Mouse (Mus musculus) heart, adult 8-10 months (tissue): Measurements from ENCODE around the gene Abcg4. TPM values are rescaled to one million over a fixed set of nuclear protein-coding genes. Genes with fewer than 3 reads are reported as not detected.
"Not testable (repeated sequence)": the region's sequence is repeated elsewhere in the genome, so short reads cannot be mapped to it uniquely, and the experiment has no call there.

Experiments used
- DNase-seq: peaks from one replicate; pipeline ENCODE4 v3.0.0; 2022; ENCODE audit warnings: low spot score
- total RNA-seq, 4 experiments: library from RNA; stranded (reverse); gene quantifications; 2 replicates each; pipeline ENCODE4 v1.2.4; 2022

Gene Abcg4
- 1 to 10 TPM in 1 of 4 experiments, under 1 TPM in 3; 0.30 to 1.5 (median 0.52) TPM for total RNA-seq

DNA sequence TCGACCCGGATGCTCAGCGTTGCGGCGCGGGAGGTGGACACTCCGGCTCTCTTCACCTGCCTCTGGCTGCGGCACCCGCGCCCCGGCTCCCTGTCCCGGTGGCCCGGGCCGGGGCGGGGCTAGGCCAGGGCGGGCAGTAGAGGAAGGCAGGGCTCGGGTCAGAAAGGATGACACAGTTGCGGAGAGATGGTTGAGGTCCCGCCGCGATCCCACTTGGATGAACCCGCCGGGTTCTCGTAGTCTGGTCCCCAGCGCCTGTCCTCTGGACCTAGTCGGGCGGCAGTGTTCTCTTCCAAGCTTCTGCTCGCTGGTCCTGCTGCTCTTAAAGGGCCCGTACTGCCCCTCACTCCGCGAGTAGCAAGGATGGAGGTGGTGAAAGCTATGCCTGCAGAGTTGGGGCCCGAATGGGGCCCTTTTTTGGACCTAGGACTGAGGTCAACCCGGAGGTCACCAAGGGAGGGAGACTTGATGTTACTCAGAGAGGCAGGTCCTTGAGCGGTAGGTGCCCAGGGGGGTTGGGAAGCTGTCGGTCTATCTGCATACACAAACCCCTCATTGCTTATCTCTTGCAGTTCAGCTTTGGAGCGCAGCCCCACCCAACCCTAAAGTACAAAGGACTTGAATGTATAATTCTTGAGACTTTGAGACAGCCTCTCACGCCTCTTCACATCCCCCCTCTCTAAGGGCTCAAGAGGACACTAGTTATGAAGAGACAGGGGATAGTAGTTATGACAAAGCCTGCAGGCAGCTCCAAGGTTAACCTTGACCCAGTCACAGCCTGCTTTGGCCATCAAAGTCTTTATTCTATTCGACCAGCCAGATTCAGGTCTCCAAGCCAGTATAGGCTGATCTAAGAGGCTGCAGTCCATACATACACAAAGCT is at the start of gene Abcg4:
Abcg4 (minus strand) TSS at position 540 of the 883 bp plus-strand sequence.
- no peak for DNase-seq

DNA sequence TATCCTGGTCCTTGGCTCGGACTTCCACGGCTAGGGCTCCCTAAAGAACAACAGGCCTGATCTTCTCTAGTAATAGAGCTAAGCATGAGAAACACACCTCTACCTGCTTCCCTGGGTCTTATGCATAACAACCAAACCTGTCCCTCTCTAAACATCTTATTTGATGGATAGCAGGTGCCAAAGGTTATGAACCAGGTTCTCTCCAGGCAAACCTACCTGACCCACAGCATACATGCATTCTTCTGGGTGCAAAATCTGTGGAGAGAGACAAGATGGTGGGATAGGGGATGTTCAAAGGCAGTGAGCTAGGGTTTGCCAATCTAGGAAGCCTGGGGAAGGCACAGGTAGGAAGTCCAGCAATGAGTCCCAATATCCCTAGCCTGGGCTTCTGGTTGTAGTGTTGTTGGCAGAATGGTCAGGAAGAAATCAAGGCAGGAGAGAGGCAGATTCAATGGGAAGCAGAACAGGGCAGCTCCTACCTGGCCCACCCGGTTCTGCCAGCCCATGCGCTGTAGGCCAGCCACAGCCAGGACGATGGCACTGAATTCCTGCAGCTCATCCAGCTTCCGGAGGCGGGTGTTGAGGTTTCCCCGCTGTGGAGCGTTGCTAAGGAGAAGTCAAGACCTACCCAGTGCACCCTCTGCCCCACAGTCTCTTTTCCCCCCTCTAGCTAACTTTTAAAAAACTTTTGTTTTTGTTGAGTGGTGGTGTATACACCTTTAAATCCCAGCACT is 49.2 kb upstream of the Abcg4 start:
- DNase-seq = no peak

- DNase-seq = no peak
Observed at GRCm38 (mm10) chr9:44336964-44337363, 48.5 kb upstream of the Abcg4 start.

DNA sequence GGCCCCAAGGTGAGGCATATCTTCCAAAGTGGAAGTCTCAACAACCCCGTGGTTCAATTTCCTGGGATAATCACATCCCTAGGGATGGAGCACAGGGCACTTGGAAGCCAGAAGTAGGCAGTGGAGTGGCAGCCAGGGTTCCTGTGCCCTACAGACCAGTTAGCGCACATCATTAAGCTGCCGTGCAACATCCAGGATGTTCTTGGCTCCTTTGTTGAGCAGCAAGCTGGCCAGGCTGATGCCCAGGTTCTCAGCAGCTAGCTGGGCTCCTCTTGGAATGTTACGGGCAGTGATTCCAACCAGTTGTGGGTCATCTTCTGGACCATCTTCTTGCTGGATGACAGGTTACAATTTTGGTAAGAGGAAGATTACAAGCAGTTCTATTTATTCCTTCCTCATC is 48.1 kb upstream of the Abcg4 start:
- not testable (repeated sequence) for DNase-seq

GRCm38 (mm10) chr9:44336093-44336406 is 47.6 kb upstream of the Abcg4 start:
- DNase-seq = no peak

DNA sequence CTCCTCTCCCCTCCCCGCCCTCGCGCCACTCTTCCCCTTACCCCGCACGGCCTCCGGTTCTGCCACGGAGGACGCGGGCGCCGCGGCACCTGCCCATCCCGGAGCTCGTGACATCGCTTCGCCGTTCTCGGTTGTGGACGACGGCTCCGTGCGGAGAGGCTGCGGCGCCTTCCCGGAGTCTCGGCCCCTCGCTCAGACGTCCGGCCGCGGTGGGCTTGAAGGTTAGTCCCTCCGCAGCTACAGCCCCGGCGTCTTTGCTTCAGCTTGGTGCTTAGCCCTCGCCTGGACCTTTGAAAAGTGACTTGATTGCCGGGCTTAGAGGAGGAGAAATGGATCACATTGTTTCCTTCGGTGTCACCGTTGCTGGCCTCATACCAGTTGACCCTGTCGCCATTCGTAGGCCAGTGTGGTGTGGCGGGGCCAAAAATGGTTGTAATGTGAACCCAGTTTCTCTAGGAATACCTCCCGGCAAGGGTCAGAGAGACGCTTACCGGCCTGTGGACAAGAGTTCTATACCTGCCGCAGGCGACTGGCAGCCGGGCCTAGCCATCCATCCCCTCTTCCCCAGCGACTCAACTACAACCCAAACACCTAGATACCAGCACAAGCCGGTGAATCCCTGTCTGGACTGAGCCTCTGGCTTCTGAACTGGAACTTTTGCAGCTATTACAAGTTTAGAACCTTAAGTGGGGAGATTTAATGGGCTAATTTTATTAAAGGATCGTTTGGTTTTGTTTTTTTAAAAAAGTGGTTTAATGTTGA is 47.1 kb upstream of the Abcg4 start:
- peak; percentile 18 for DNase-seq

DNA sequence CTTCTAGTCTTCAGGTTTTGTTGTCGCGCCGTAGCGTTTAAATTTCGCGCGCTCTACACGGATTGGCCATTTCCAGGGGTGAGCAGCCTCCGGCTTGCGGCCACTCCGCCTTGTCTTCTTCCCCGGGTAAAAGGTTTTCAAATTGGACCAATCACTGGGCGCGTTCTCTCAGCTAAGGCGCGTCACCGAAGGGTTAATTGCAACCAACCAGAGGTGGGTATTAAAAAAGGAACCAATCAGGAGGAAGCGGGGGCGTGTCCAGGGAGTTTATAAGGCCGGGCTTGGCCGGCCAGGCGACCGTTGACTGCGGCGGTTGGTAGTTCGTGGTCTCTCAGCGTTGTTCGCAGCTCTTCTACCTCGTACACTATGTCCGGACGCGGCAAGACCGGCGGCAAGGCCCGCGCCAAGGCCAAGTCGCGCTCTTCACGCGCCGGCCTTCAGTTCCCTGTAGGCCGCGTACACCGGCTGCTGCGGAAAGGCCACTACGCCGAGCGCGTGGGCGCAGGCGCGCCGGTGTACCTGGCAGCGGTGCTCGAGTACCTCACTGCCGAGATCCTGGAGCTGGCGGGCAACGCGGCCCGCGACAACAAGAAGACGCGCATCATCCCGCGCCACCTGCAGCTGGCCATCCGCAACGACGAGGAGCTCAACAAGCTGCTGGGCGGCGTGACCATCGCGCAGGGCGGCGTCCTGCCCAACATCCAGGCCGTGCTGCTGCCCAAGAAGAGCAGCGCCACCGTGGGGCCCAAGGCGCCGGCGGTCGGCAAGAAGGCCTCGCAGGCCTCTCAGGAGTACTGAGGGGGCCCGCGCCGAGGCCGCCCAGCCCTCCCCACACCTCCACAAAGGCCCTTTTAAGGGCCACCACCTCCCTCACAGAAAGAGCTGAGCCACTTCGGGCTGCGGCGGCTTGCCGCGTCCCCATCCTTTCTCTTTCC is 46.2 kb upstream of the Abcg4 start, which contains the start of gene H2afx:
H2afx (plus strand) TSS at position 299 of the 935 bp plus-strand sequence.
- DNase-seq = peak; percentile 100

DNA sequence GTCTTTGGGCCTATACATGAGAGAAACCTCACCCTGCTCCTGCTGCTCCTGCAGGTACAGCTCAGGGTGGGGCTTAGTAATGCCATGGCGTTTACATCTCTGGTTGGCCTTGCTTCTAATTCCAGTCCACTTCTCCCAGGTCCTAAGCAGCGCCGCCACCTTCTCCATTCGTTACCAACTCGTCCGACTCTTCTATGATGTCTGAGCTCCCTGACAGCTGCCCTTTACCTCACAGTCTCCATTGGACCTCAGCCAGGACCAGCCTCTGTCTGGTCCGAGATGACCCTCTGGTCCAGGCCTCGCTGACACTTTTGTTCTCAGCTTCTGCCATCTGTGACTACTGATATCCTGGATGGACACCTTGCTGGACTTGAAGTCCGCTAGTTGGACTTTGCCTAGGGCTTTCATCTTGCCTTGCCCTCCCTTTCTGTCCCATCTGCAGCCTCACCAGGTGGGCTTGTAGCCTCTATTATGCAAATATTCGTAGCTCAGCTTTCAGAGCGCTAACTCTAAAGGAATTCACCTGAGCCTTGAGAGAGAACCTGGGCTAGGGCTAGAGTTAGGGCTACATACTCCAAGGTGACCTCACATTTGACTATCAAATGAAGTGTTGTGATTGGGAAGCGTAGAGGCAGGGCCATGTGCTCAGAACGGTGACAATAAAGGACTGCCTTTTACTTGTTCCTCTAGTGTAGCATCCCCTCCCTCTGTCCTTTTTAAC is 44.7 kb upstream of the Abcg4 start:
- no peak for DNase-seq

- DNase-seq = no peak
Observed at GRCm38 (mm10) chr9:44330736-44331135, 42.3 kb upstream of the Abcg4 start.

DNA sequence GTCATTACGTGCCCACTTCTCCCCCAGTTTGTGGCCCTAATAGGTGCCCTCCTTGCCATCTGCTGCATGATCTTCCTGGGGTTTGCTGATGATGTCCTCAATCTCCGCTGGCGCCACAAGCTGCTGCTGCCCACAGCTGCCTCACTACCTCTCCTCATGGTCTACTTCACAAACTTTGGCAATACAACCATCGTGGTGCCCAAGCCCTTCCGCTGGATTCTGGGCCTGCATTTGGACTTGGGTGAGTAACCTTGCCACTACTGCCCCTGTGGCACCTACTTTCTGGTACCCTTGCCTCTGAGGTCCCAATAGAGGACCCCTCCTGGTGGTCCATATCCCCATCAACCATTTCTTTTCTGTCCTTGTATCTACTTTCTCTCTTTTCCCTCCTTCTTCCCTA is 39.5 kb upstream of the Abcg4 start:
- no peak for DNase-seq

DNA sequence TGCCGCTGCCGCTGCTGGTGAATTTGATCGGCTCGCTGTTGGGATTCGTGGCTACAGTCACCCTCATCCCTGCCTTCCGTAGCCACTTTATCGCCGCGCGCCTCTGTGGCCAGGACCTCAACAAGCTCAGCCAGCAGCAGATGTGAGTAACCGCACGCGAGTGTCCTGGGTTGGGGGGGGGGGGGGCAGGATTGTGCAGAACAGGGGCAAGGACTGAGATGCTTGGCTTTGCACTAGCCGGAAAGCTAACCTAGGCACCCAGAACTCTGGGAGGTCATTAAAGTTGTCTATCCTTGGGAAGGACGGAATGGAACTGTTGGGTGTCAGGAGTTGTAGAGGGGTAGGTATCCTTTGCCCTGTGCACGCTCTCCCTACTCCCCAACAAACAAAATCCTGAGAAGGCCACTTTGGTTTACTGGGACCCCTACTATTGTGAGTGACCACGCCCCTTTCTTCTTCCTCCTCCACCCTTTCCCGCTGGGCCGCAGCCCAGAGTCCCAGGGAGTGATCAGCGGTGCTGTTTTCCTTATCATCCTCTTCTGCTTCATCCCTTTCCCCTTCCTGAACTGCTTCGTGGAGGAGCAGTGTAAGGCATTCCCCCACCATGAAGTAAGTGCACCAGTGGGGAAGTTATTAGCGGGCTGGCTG is 38.8 kb upstream of the Abcg4 start:
- DNase-seq = peak; percentile 73

DNA sequence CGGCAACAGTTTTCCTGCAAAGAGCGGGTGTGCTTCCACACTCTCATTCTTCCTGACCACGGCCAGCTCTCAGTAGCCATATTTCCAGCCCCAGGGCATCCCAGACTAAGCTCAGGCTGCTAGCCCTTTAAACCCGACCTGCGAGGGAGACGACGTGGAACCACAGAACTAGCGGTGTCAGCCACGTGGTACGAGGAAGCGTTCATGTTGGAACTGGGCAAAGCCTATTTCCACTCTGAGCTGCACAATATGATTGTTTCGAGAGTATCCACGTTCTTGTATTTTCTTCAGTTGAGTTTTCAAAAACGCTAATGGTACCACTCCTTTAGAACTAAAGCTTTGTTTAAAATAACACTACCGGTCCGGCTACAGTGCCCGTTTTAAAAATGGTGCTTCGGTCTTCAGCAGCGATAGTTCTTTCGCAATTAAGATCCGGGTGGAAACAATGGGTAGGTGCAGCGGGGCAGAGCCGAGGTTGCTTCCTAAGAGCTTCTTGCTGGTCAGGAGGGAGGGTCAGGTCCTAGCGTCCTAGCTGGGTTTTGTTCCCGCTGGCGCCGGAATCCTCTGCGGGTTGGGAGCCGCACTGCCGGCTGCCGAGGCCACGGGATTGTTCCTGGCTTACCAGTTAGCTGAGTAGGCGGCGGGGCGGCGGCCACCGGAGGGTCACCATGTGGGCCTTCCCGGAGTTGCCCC is 38.1 kb upstream of the Abcg4 start:
- DNase-seq = peak; percentile 93

- DNase-seq = no peak
Observed at GRCm38 (mm10) chr9:44325768-44326370, 37.5 kb upstream of the Abcg4 start, which contains the start of gene Dpagt1. TSS of gene Dpagt1 (plus strand) at chr9:44326019.

DNA sequence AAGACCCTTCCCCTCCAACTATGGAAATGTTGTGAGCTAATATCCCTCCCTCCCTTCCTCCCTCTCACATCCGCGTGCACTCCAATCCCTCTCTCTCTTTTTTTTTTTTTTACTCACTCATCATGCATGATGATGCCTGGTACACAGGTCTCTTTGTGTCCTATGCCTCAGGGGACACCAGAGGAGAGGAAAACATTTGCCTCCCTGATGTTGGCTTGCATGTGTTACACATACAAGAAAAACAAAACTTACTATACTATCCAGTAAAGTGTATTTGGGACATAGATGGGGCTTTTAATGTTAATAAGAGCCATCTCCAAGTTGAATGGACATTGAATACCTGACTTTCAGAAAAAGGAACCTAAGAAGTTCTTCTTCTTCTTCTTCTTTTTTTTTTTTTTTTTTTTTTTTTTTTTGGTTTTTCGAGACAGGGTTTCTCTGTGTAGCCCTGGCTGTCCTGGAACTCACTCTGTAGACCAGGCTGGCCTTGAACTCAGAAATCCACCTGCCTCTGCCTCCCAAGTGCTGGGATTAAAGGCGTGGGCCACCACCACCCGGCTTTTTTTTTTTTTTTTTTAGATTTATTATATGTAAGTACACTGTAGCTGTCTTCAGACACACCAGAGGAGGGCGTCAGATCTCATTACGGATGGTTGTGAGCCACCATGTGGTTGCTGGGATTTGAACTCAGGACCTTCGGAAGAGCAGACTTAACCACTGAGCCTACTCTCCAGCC is 36.8 kb upstream of the Abcg4 start:
- DNase-seq = not testable (repeated sequence)

DNA sequence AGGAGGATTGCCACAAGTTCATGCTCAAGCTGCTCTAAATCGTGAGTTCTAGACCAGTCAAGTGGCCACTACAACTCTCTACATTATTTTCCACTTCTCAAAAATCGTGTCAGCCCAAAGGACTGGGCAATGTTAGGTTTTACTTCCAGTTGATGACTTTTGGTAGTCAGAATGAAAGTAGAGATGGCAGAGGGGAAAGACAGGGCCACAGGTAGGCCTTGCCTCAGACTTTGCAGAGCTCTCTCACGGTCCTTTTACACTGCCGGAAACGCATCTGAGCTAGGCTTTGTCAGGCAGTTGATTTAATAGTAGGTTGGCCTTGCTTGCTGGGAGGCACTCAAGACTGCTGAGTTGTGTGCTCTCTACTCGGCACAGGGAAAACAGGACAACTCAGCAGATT is 35.7 kb upstream of the Abcg4 start:
- DNase-seq = no peak

DNA sequence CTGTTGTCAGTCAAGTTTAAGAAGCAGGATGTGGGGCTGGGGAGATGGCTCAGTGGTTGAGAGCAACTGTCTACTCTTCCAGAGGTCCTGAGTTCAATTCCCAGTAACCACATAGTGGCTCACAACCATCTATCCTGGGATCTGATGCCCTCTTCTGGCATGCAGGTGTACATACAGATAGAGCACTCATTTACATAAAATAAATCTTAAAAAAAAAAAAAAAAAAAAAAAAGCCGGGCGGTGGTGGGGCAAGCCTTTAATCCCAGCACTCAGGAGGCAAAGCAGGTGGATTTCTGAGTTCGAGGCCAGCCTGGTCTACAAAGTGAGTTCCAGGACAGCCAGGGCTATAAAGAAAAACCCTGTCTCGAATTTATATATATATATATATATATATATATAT is 35.2 kb upstream of the Abcg4 start:
- not testable (repeated sequence) for DNase-seq

- DNase-seq = no peak
Observed at GRCm38 (mm10) chr9:44320799-44321133, 32.4 kb upstream of the Abcg4 start.
